Mouse (Mus musculus) stomach, postnatal 0 days (tissue): ENCODE data around the gene Eif6. TPM values are rescaled to one million over a fixed set of nuclear protein-coding genes. Genes with fewer than 3 reads are reported as not detected.

ENCODE experiments used
- ATAC-seq: fragments of 200-750 bp; cut with Nextera tagmentation; 2 replicates; pipeline ENCODE4 v1.8.0; 2017; ENCODE audit not compliant: low FRiP score, low TSS enrichment
- DNase-seq: peaks from one replicate; pipeline ENCODE4 v3.0.0-alpha.2; 2016; ENCODE audit warnings: low spot score
- H3K27ac ChIP-seq: fragments of 300-500 bp; sonication (generic); replicated peaks from 2 replicates; pipeline ENCODE4 v1.5.1; 2014; ENCODE audit warnings: mild to moderate bottlenecking, control low read depth
- H3K27me3 ChIP-seq: fragments of 300-500 bp; sonication (generic); 2 replicates; pipeline ENCODE4 v1.6.1; 2014; ENCODE audit warnings: low read length; ENCODE audit not compliant: control insufficient read depth, insufficient read depth
- H3K36me3 ChIP-seq: fragments of 300-500 bp; sonication (generic); 2 replicates; pipeline ENCODE4 v1.6.1; 2014; ENCODE audit warnings: low read length, mixed read lengths; ENCODE audit not compliant: control insufficient read depth, insufficient read depth
- H3K4me1 ChIP-seq: fragments of 300-500 bp; sonication (generic); replicated peaks from 2 replicates; pipeline ENCODE4 v1.6.1; 2014; ENCODE audit warnings: antibody characterized with exemption; ENCODE audit not compliant: control insufficient read depth, insufficient read depth
- H3K4me2 ChIP-seq: fragments of 300-500 bp; sonication (generic); replicated peaks from 2 replicates; pipeline ENCODE4 v1.6.1; 2014; ENCODE audit warnings: low read depth, mild to moderate bottlenecking, control low read depth, moderate library complexity
- H3K4me3 ChIP-seq: fragments of 300-500 bp; sonication (generic); 2 replicates; pipeline ENCODE4 v1.5.1; 2014; ENCODE audit warnings: low read depth, low read length, control low read depth
- H3K9ac ChIP-seq: fragments of 300-500 bp; sonication (generic); 2 replicates; pipeline ENCODE4 v1.6.1; 2014; ENCODE audit warnings: mild to moderate bottlenecking, low read length, control low read depth, mixed read lengths
- H3K9me3 ChIP-seq: fragments of 300-500 bp; sonication (generic); 2 replicates; pipeline ENCODE4 v1.6.1; 2016; ENCODE audit warnings: low read length; ENCODE audit not compliant: control insufficient read depth
- CTCF ChIP-seq: IDR thresholded peaks from 2 replicates; pipeline ENCODE4 v1.5.1; 2016; ENCODE audit warnings: antibody characterized with exemption, low read depth, mild to moderate bottlenecking, moderate library complexity
- EP300 ChIP-seq: optimal IDR thresholded peaks from 2 replicates; pipeline ENCODE3; 2016; ENCODE audit warnings: antibody characterized with exemption
- WGBS: fragments of 180-500 bp; shearing (Covaris S2); extraction: QIAGEN DNeasy Blood & Tissue Kit; methylation state at CpG from one replicate; pipeline ENCODE4 v1.1.7; 2014; 5-methylcytosine and 5-hydroxymethylcytosine counted together
- polyA plus RNA-seq: library from polyadenylated mRNA; unstranded; fragments of >200 nt; fragmentation: Nextera tagmentation; extraction: Ambion mirVana; gene quantifications from 2 replicates; pipeline ENCODE4 v1.2.1, GENCODE M21; 2015

Eif6 gene
- polyA plus RNA-seq, 1 experiment from 2014 or later: 310 TPM

DNA sequence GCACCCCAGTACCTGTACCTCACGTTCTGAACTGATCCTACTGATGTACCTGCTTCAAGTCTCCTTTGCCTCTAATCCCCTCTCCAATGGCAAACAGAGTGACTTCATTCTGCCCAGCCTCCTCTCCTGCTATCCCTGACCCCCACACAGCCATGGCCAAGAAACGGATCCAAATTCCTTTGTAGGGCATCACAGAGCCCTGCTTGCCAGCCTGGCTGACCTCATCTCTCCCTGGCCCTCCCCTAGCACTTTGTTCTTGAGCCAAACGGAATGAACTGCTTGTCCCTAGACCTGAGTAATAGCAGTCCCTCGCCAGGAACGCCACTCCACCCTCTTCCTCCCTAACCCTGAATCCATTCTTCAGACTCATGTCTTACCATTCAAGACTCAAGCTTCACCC is 20.2 kb downstream of the Eif6 start:
- ATAC-seq: no peak

DNA sequence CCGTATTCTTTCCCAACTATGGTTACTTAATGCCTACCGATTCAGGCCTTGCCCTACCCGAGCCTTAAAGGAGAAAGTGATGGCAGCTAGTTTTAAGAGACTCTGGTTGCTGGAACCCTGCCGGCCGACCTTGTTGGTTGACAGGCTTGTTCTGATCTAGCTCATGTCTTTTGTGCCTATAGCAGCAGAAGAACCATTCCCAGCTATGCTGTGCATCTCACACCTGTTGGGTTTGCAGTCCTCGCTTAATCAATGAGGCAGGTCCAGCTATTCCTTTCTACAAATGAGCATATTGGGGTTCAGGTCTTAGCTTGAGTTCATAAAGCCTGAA is 20.8 kb downstream of the Eif6 start:
- TF ChIP-seq EP300: no peak
- TF ChIP-seq CTCF: no peak
- WGBS: 79% methylated on average over 6 of the region's 6 CpGs
- H3K9me3 ChIP-seq: no peaks in the 10 kb centered on the region
- no peak overlapping the region for H3K27ac ChIP-seq
- no peak overlapping the region for H3K9ac ChIP-seq
- H3K4me1 ChIP-seq: no peaks in the 10 kb centered on the region
- H3K4me2 ChIP-seq: no peak overlapping the region
- no peak for DNase-seq
- no peaks in the 10 kb centered on the region for H3K27me3 ChIP-seq
- no peaks in the 10 kb centered on the region for H3K36me3 ChIP-seq
- no peak for ATAC-seq
- H3K4me3 ChIP-seq: no peak overlapping the region

More for the DNA sequence above, 20.2 kb downstream of the Eif6 start:
- Histone ChIP-seq H3K36me3 (no peaks in the 10 kb centered on the region), H3K27ac (no peak overlapping the region), H3K9ac (no peak overlapping the region), H3K4me3 (no peak overlapping the region), H3K4me1 (no peaks in the 10 kb centered on the region), H3K4me2 (no peak overlapping the region), H3K27me3 (no peaks in the 10 kb centered on the region), H3K9me3 (no peaks in the 10 kb centered on the region)
- 53% methylated on average over 5 of the region's 5 CpGs for WGBS
- TF ChIP-seq EP300 (no peak), CTCF (no peak)
- no peak for DNase-seq

DNA sequence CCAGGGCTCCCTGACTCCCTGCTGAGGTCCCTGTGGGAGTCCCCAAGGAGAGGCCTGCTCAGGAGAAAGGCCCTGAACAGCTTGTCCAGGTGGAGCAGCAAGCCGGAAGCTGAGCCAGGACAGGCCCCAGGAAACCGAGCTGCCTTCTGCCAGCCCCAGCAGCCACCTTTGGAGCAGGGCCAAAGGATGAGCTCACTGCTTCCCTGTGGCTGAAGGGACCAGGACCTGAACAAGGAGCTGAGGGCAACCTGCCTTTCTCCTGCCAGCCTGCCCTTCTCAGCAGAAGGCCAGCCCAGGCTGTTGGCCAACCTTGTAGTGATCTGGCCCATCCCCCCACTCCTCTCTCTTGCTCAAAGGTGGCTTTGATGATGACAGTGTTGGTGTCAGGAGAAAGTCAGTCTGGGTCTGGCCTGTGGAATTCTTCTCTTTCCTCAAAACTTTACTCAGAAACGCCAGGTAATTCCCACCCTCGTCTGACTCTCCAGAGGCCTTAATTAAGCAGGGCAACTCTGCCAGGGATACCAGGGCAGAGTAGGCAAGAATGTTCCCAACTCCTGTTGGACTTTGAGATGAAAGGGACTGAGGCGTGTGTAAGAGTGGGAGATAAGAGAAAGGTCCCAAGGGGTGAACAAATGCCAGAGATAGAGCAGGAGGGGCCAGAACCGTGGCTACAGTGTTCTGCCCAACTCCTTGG is 21.3 kb downstream of the Eif6 start:
- no peaks in the 10 kb centered on the region for H3K4me1 ChIP-seq
- DNase-seq: peak; percentile 66
- peak; percentile 55; the same call in 1 of the 2 replicates for ATAC-seq
- no peaks in the 10 kb centered on the region for H3K36me3 ChIP-seq
- no peak overlapping the region for H3K4me2 ChIP-seq
- no peak overlapping the region for H3K27ac ChIP-seq
- no peaks in the 10 kb centered on the region for H3K9me3 ChIP-seq
- no peak overlapping the region for H3K9ac ChIP-seq
- TF ChIP-seq CTCF (no peak), EP300 (no peak)
- no peaks in the 10 kb centered on the region for H3K27me3 ChIP-seq
- H3K4me3 ChIP-seq: no peak overlapping the region
- 38% methylated on average over 6 of the region's 6 CpGs for WGBS

DNA sequence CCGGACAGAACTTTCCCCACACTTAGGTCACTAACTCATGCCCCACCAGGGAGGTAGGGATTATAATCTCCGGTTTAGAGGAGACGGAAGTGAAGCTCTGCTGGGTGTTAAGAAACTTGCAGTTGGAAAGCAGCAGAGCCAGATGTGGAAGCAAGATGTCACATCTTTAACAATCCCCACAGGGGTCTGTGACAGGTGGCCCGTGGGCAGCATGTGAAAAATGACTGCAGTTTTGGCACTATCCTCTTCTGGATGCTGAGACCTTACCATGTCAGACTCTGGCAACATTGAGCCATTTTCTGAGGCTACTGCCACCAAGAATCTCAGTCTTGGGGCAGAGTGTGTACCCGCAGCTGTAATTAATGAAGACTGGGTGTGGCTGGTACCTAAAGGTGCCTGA is 22.7 kb downstream of the Eif6 start:
- Histone ChIP-seq H3K9me3 (no peaks in the 10 kb centered on the region), H3K4me1 (no peaks in the 10 kb centered on the region), H3K27me3 (no peaks in the 10 kb centered on the region), H3K36me3 (no peaks in the 10 kb centered on the region), H3K27ac (no peak overlapping the region), H3K9ac (no peak overlapping the region), H3K4me2 (no peak overlapping the region), H3K4me3 (no peak overlapping the region)
- no peak for ATAC-seq
- TF ChIP-seq EP300 (no peak), CTCF (no peak)
- DNase-seq: no peak
- 57% methylated on average over 5 of the region's 5 CpGs for WGBS

DNA sequence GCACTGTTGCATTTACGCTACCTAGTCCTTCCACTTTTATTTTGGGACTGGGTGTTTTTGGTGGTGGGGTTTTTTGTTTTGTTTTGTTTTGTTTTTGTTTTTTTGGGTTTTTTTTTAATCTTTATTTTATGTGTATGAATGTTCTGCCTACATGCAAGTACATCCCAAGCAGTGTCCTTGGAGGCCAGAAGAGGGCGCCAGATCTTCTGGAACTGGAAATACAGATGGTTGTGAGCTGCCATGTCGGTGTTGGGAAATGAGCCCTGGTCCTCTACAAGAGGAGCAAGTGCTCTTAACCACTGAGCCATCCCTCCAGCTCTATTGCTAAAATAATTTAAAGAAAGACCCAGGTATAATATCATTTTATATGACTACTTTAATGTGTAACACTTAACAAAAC is 24.0 kb downstream of the Eif6 start:
- ATAC-seq (no peak), DNase-seq (no peak)
- H3K27me3 ChIP-seq: no peaks in the 10 kb centered on the region
- no peaks in the 10 kb centered on the region for H3K36me3 ChIP-seq
- TF ChIP-seq CTCF (peak; percentile 53), EP300 (no peak)
- no peaks in the 10 kb centered on the region for H3K4me1 ChIP-seq
- H3K9ac ChIP-seq: no peak overlapping the region
- no peak overlapping the region for H3K4me3 ChIP-seq
- H3K9me3 ChIP-seq: no peaks in the 10 kb centered on the region
- WGBS: 55% methylated on average over 3 of the region's 3 CpGs
- H3K4me2 ChIP-seq: no peak overlapping the region
- no peak overlapping the region for H3K27ac ChIP-seq

DNA sequence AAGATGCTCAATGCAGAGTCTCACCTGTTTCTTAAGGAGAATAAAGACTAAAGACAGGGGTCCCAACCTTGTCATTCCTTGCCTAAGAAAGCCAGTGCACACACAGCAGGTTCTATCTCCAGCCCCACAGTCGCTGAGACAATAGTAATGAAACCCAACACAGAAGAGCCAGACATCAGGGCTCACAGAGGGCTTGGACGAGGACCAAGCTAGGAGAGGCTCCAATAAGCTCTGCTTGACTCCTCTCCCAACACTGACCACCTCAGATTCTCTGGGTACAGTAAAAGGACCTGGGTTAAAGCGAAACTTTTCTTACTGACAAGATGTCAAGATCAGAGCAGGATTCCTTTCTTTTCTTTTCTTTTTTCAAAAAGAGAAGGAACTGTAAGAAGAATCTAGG is 28.1 kb downstream of the Eif6 start:
- WGBS: 50% methylated on average over 3 of the region's 3 CpGs
- no peak for DNase-seq

More for the DNA sequence above, 28.1 kb downstream of the Eif6 start:
- H3K4me3 ChIP-seq: no peak overlapping the region
- H3K27me3 ChIP-seq: no peaks in the 10 kb centered on the region
- no peaks in the 10 kb centered on the region for H3K4me1 ChIP-seq
- no peak overlapping the region for H3K27ac ChIP-seq
- no peaks in the 10 kb centered on the region for H3K9me3 ChIP-seq
- ATAC-seq: no peak
- no peak overlapping the region for H3K9ac ChIP-seq
- H3K36me3 ChIP-seq: no peaks in the 10 kb centered on the region
- H3K4me2 ChIP-seq: no peak overlapping the region
- no peak for TF ChIP-seq EP300
- no peak for TF ChIP-seq CTCF
